Mouse (Mus musculus) skeletal muscle tissue, adult 2 months (tissue): ENCODE data around the gene Me3.

Source experiments
- DNase-seq: peaks from one replicate; pipeline ENCODE4 v3.0.0-alpha.2; 2012; ENCODE audit warnings: low read depth, low spot score

Me3 gene

GRCm38 (mm10) chr7:89833521-89833920 is 201.3 kb downstream of the Me3 start:
- DNase-seq, result no peak

- no peak for DNase-seq
These were observed 203.4 kb downstream of the Me3 start for GRCm38 (mm10) chr7:89835566-89835965.

GRCm38 (mm10) chr7:89836676-89837075 is 204.5 kb downstream of the Me3 start:
- DNase-seq, result no peak

- DNase-seq, result no peak
These were observed 205.6 kb downstream of the Me3 start for GRCm38 (mm10) chr7:89837841-89838240.

GRCm38 (mm10) chr7:89839721-89840120 is 207.5 kb downstream of the Me3 start:
- no peak for DNase-seq

- peak; percentile 81 for DNase-seq
These were observed 209.6 kb downstream of the Me3 start for GRCm38 (mm10) chr7:89841670-89842403.

- no peak for DNase-seq
These were observed 210.2 kb downstream of the Me3 start for GRCm38 (mm10) chr7:89842404-89842715.

GRCm38 (mm10) chr7:89843121-89843520 is 210.9 kb downstream of the Me3 start:
- DNase-seq, result no peak

- no peak for DNase-seq
These were observed 211.3 kb downstream of the Me3 start for GRCm38 (mm10) chr7:89843533-89843932.

- DNase-seq, result no peak
These were observed 213.5 kb downstream of the Me3 start for GRCm38 (mm10) chr7:89845669-89846068.

- peak; percentile 67 for DNase-seq
These were observed 218.3 kb downstream of the Me3 start for GRCm38 (mm10) chr7:89850510-89850909.

GRCm38 (mm10) chr7:89852158-89853095 is 220.2 kb downstream of the Me3 start:
- no peak for DNase-seq

- DNase-seq, result no peak
These were observed 220.9 kb downstream of the Me3 start for GRCm38 (mm10) chr7:89853131-89853530.

GRCm38 (mm10) chr7:89855196-89855595 is 223.0 kb downstream of the Me3 start:
- no peak for DNase-seq

GRCm38 (mm10) chr7:89856440-89857217 is 224.4 kb downstream of the Me3 start:
- DNase-seq, result peak; percentile 82

- no peak for DNase-seq
These were observed 232.6 kb downstream of the Me3 start for GRCm38 (mm10) chr7:89864769-89865168.

GRCm38 (mm10) chr7:89867221-89867620 is 235.0 kb downstream of the Me3 start:
- DNase-seq, result no peak

- peak; percentile 32 for DNase-seq
These were observed 247.5 kb downstream of the Me3 start for GRCm38 (mm10) chr7:89879686-89880085.

GRCm38 (mm10) chr7:89884551-89884950 is 252.4 kb downstream of the Me3 start:
- DNase-seq, result no peak

- no peak for DNase-seq
These were observed 259.2 kb downstream of the Me3 start for GRCm38 (mm10) chr7:89891412-89891811.

- DNase-seq, result no peak
These were observed 259.7 kb downstream of the Me3 start for GRCm38 (mm10) chr7:89891856-89892255.

GRCm38 (mm10) chr7:89903007-89903406 is 270.8 kb downstream of the Me3 start:
- DNase-seq, result no peak
